ENCODE assay signal across 10 mouse cellular contexts in genomic region chr11:16695596-16695995, GRCm38 (mm10). TPM values are rescaled to one million over a fixed set of nuclear protein-coding genes. Genes with fewer than 3 reads are reported as not detected.
"Had no signal": no experiment of that assay in that cellular context is flagged by ENCODE, and none has a peak within 500 bp of the region (broad histone marks: within the 10 kb centered on the region; RNA-seq: fewer than 3 reads in every experiment).

No protein-coding gene starts in this region.

- DNase-seq: liver, postnatal 0 days; lung, adult 2 months; lung, postnatal 14 days; lung, postnatal 4 days; midbrain, embryonic 14.5 days; right cerebral cortex, postnatal 14 days; thymus, adult 2 months; thymus, postnatal 25 days; thymus, postnatal 4 days had no signal

RNA-seq across cellular contexts. Expression of gene Egfr, which starts 56.4 kb away (rescaled TPM):
- total RNA-seq: megakaryocyte-erythroid progenitor cell, adult 5-6 weeks had no signal
